19 mouse cellular contexts compared by ENCODE assay signal in the genomic region with DNA sequence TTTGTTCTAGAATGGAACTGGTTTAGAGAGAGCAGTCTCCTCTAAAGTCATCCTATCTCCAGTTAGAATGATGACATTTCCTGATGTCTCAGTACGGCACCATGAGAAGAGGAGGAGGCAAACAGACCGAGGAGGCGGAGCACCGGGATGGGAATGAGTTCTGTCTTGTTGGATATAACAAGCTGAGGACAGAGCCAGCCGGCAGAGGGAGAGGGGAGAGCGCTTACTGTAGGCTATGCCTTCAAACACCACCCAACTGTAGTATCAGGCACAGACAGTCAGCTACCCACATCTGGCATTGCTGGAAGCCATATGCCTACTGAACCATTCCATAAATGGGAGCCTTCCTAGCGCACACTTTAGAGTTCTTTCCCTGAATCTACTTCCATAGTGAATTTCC. TPM values are rescaled to one million over a fixed set of nuclear protein-coding genes. Genes with fewer than 3 reads are reported as not detected.
DNase-seq lines count a peak whose midpoint lies in the region; ATAC-seq and TF ChIP-seq lines count a peak whose summit lies in the region.
"Had no signal": no experiment of that assay in that cellular context is flagged by ENCODE, and none has a peak within 500 bp of the region (broad histone marks: within the 10 kb centered on the region; RNA-seq: fewer than 3 reads in every experiment).

No protein-coding gene starts in this region.

- ATAC-seq in heart, embryonic 15.5 days (replicated peaks; ENCODE audit: insufficient number of reproducible peaks, insufficient read depth, low FRiP score, low read depth) = no peak
- peak; percentile 25 for ATAC-seq in liver, embryonic 15.5 days (ENCODE audit: insufficient read depth)
- ATAC-seq: forebrain, embryonic 15.5 days; hindbrain, embryonic 16.5 days had no signal

- TF ChIP-seq RAD21 in MEL (IDR thresholded peaks at IDR 0.05; ENCODE audit: low read depth, low read length) = no peak

- TF ChIP-seq EP300 in MEL (IDR thresholded peaks at IDR 0.05; ENCODE audit: low read depth in 1 of 2, low read length in 2 of 2) = no peak

- H3K9me3 ChIP-seq in heart, embryonic 15.5 days (replicated peaks) = no peaks in the 10 kb centered on the region
- no peaks in the 10 kb centered on the region for H3K9me3 ChIP-seq in MEL (replicated peaks; ENCODE audit: insufficient read depth, low read length)
- no peaks in the 10 kb centered on the region for H3K9me3 ChIP-seq in liver, embryonic 15.5 days (replicated peaks)
- H3K9me3 ChIP-seq: forebrain, embryonic 15.5 days; G1E; limb, embryonic 10.5 days had no signal

- no peak overlapping the region for H3K4me3 ChIP-seq in heart, embryonic 15.5 days
- no peak overlapping the region for H3K4me3 ChIP-seq in MEL (ENCODE audit: control insufficient read depth in 1 of 2, insufficient read depth in 1 of 2, low read depth in 2 of 2, low read length in 2 of 2)
- no peak overlapping the region for H3K4me3 ChIP-seq in bone marrow macrophage, adult 2 months (ENCODE audit: insufficient read depth, low read length)
- H3K4me3 ChIP-seq in liver, embryonic 15.5 days (replicated peaks) = 0 out of 2 replicates have a peak overlapping the region, but pooled peaks have one; percentile 3
- H3K4me3 ChIP-seq: forebrain, embryonic 15.5 days; gastrocnemius, adult 2 months; limb, embryonic 10.5 days had no signal

- no peak for TF ChIP-seq POLR2A in MEL (IDR thresholded peaks at IDR 0.05; ENCODE audit: control insufficient read depth in 1 of 2, insufficient read depth in 1 of 2, low read depth in 1 of 2, low read length in 2 of 2, poor library complexity in 1 of 2)
- TF ChIP-seq POLR2A in bone marrow macrophage, adult 2 months (IDR thresholded peaks at IDR 0.05; ENCODE audit: borderline replicate concordance, low read depth, low read length) = no peak

- H3K36me3 ChIP-seq in heart, embryonic 15.5 days = no peaks in the 10 kb centered on the region
- H3K36me3 ChIP-seq in MEL (ENCODE audit: control insufficient read depth in 1 of 2, insufficient read depth in 2 of 2, low read length in 2 of 2) = peaks cover 5 to 53% of the 10 kb centered on the region in 2 experiments; a peak in 3 of 4 replicates
- H3K36me3 ChIP-seq in liver, embryonic 15.5 days (replicated peaks) = peaks cover 60% of the 10 kb centered on the region
- H3K36me3 ChIP-seq: forebrain, embryonic 15.5 days; limb, embryonic 10.5 days had no signal

- no peak for DNase-seq in heart, adult 11 months
- DNase-seq in MEL (ENCODE audit: low read depth, low spot score) = no peak
- no peak for DNase-seq in right cerebral cortex, postnatal 10 days (ENCODE audit: low spot score in 2 of 2)
- DNase-seq in testis, postnatal 14 days (ENCODE audit: low spot score) = no peak
- DNase-seq: cerebellum, adult 18-20 months; cerebellum, postnatal 36 days; gastrocnemius, adult 2 months; heart, postnatal 4 days; kidney, adult 11 months; kidney, postnatal 10 days; lung, adult 2 months; thymus, adult 2 months had no signal

- peaks cover 65% of the 10 kb centered on the region for H3K4me1 ChIP-seq in heart, embryonic 15.5 days (replicated peaks)
- peaks cover 32 to 47% of the 10 kb centered on the region in 2 experiments for H3K4me1 ChIP-seq in MEL (ENCODE audit: control insufficient read depth in 1 of 2, insufficient read depth in 2 of 2, low read length in 2 of 2)
- H3K4me1 ChIP-seq in bone marrow macrophage, adult 2 months (ENCODE audit: control insufficient read depth, insufficient read depth, low read length) = peaks cover 52% of the 10 kb centered on the region
- H3K4me1 ChIP-seq in liver, embryonic 15.5 days (replicated peaks) = peaks cover 99% of the 10 kb centered on the region
- H3K4me1 ChIP-seq: forebrain, embryonic 15.5 days had no signal

- no peak for TF ChIP-seq CTCF in MEL (IDR thresholded peaks at IDR 0.05 in 2 of 3, conservative IDR thresholded peaks at IDR 0.05 in 1 of 3; ENCODE audit: control insufficient read depth in 1 of 3, insufficient read depth in 1 of 3, low read depth in 2 of 3, low read length in 3 of 3, poor library complexity in 1 of 3, severe bottlenecking in 1 of 3)
- no peak for TF ChIP-seq CTCF in bone marrow macrophage, adult 2 months (IDR thresholded peaks at IDR 0.05; ENCODE audit: low read depth, low read length)

- WGBS in heart, embryonic 15.5 days = 78% methylated on average over 7 of the region's 7 CpGs
- WGBS in liver, embryonic 15.5 days (ENCODE audit: insufficient replicate concordance) = 76% methylated on average over 7 of the region's 7 CpGs

- peaks cover 21% of the 10 kb centered on the region for H3K79me2 ChIP-seq in MEL (ENCODE audit: control insufficient read depth, insufficient read depth, low read length, poor library complexity)

- 0 out of 2 replicates have a peak overlapping the region, but pooled peaks have one; percentile 38 for H3K27ac ChIP-seq in heart, embryonic 15.5 days
- H3K27ac ChIP-seq in MEL (ENCODE audit: control insufficient read depth, low read depth, low read length) = peak overlapping the region; percentile 60
- peak overlapping the region; percentile 48; the same call in 1 of the 2 replicates for H3K27ac ChIP-seq in bone marrow macrophage, adult 2 months (ENCODE audit: insufficient read depth, low read depth, low read length)
- peak overlapping the region; percentile 95 for H3K27ac ChIP-seq in liver, embryonic 15.5 days (replicated peaks)
- H3K27ac ChIP-seq: forebrain, embryonic 15.5 days; limb, embryonic 10.5 days had no signal

- H3K27me3 ChIP-seq in heart, embryonic 15.5 days = no peaks in the 10 kb centered on the region
- H3K27me3 ChIP-seq in MEL (ENCODE audit: control insufficient read depth in 1 of 2, insufficient read depth in 2 of 2, low read length in 2 of 2) = no peaks in the 10 kb centered on the region
- no peaks in the 10 kb centered on the region for H3K27me3 ChIP-seq in liver, embryonic 15.5 days
- H3K27me3 ChIP-seq: forebrain, embryonic 15.5 days had no signal

- H3K4me2 ChIP-seq in heart, embryonic 15.5 days = no peak overlapping the region
- H3K4me2 ChIP-seq in liver, embryonic 15.5 days = peak overlapping the region; percentile 51
- H3K4me2 ChIP-seq: forebrain, embryonic 15.5 days had no signal

- H3K9ac ChIP-seq in heart, embryonic 15.5 days = no peak overlapping the region
- H3K9ac ChIP-seq in MEL (ENCODE audit: control insufficient read depth, low read depth, low read length, poor library complexity, severe bottlenecking) = no peak overlapping the region
- H3K9ac ChIP-seq in liver, embryonic 15.5 days = peak overlapping the region; percentile 28; the same call in 1 of the 2 replicates
- H3K9ac ChIP-seq: forebrain, embryonic 15.5 days had no signal

TF ChIP-seq in MEL, 35 proteins besides CTCF, POLR2A, EP300 and RAD21:
- TF ChIP-seq POLR2AphosphoS2 (IDR thresholded peaks at IDR 0.05; ENCODE audit: low read length) (no peak), MAZ (IDR thresholded peaks at IDR 0.05; ENCODE audit: low read depth, low read length) (no peak), SMC3 (IDR thresholded peaks at IDR 0.05; ENCODE audit: low read depth, low read length) (no peak), ZC3H11A (IDR thresholded peaks at IDR 0.05; ENCODE audit: low read depth, low read length) (no peak), CHD2 (IDR thresholded peaks at IDR 0.05; ENCODE audit: low read length) (no peak), POLR2AphosphoS5 (IDR thresholded peaks at IDR 0.05; ENCODE audit: borderline replicate concordance, low read depth, low read length) (no peak), ELF1 (IDR thresholded peaks at IDR 0.05; ENCODE audit: low read depth, low read length) (no peak), MAX (IDR thresholded peaks at IDR 0.05; ENCODE audit: low read length) (no peak), MAFK (IDR thresholded peaks at IDR 0.05; ENCODE audit: borderline replicate concordance, low read depth, low read length) (no peak), ZKSCAN1 (IDR thresholded peaks at IDR 0.05; ENCODE audit: low read depth, low read length) (no peak), NELFE (IDR thresholded peaks at IDR 0.05; ENCODE audit: low read depth, low read length) (no peak), MYC (IDR thresholded peaks at IDR 0.05; ENCODE audit: low read depth, low read length) (no peak), USF1 (IDR thresholded peaks at IDR 0.05; ENCODE audit: low read depth, low read length) (no peak), GABPA (IDR thresholded peaks at IDR 0.05; ENCODE audit: low read depth, low read length) (no peak), HCFC1 (IDR thresholded peaks at IDR 0.05; ENCODE audit: low read depth, low read length) (no peak), E2F4 (IDR thresholded peaks at IDR 0.05; ENCODE audit: borderline replicate concordance, low read depth, low read length) (no peak), KAT2A (conservative IDR thresholded peaks at IDR 0.05; ENCODE audit: low read depth, low read length) (no peak), MXI1 (IDR thresholded peaks at IDR 0.05; ENCODE audit: low read depth, low read length) (no peak)
TF ChIP-seq in MEL: peak in this region for 0.

RNA-seq across cellular contexts. Expression of a gene that starts 32.6 kb away (rescaled TPM):
- polyA plus RNA-seq in heart, embryonic 15.5 days (2015; fragmentation: Nextera tagmentation; extraction: Ambion mirVana) = 5.7 and 6.8 TPM in 2 replicates
- 21.0 and 31.8 TPM in 2 replicates for total RNA-seq in MEL (2012; rRNA removed)
- polyA plus RNA-seq in MEL (2012; ENCODE audit: insufficient read depth in 1 of 2, insufficient read length in 2 of 2, low read depth in 1 of 2, low replicate concordance in 2 of 2, missing spikeins in 1 of 2) = 100 to 1,000 TPM in 1 of 2 experiments, 10 to 100 TPM in 1; 27.2 to 103 TPM
- 34.6 and 39.7 TPM in 2 replicates for polyA plus RNA-seq in bone marrow macrophage, adult 2 months (2012; ENCODE audit: insufficient read depth, insufficient read length, missing spikeins)
- polyA plus RNA-seq in liver, embryonic 15.5 days (2015; fragmentation: Nextera tagmentation; extraction: Ambion mirVana) = 15.1 and 15.9 TPM in 2 replicates

Comparison
In these comparisons a context has a peak if more than half of its experiments do, and no peak if none do; other contexts are left out.
1. H3K27ac ChIP-seq: peak in every context shown above with its lines; median percentile 95 in liver, embryonic 15.5 days; 60 in MEL; 48 in bone marrow macrophage, adult 2 months; 38 in heart, embryonic 15.5 days.